20 mouse cellular contexts compared by ENCODE assay signal in genomic region chr12:72748341-72748740, GRCm38 (mm10). TPM values are rescaled to one million over a fixed set of nuclear protein-coding genes. Genes with fewer than 3 reads are reported as not detected.
A peak's percentile ranks its signal among the peaks of the same experiment; 100 is the strongest.
DNase-seq lines count a peak whose midpoint lies in the region; ATAC-seq and TF ChIP-seq lines count a peak whose summit lies in the region.
"Had no signal": no experiment of that assay in that cellular context is flagged by ENCODE, and none has a peak within 500 bp of the region (broad histone marks: within the 10 kb centered on the region; RNA-seq: fewer than 3 reads in every experiment).

No protein-coding gene starts in this region.

- H3K4me1 ChIP-seq in cerebellum, adult 2 months (ENCODE audit: control insufficient read depth, insufficient read depth, low read length): no peaks in the 10 kb centered on the region
- H3K4me1 ChIP-seq: embryonic facial prominence, embryonic 12.5 days; hindbrain, embryonic 13.5 days had no signal

- ATAC-seq in CD4-positive, CD25-positive, alpha-beta regulatory T cell, adult 4 months: peak; percentile 29
- ATAC-seq in common myeloid progenitor, adult 5-6 weeks (replicated peaks; ENCODE audit: low read depth, poor library complexity, severe bottlenecking): peak; percentile 47
- ATAC-seq: forebrain, embryonic 16.5 days; hindbrain, postnatal 0 days; Patski had no signal

- 78% methylated on average over 4 of the region's 4 CpGs for WGBS in cerebellum, adult 2 months

- TF ChIP-seq CTCF in cerebellum, adult 2 months (IDR thresholded peaks at IDR 0.05; ENCODE audit: borderline replicate concordance, insufficient read depth, low read depth, low read length): no peak

- H3K27ac ChIP-seq in cerebellum, adult 2 months (ENCODE audit: insufficient read depth, low read length): no peak overlapping the region
- H3K27ac ChIP-seq: embryonic facial prominence, embryonic 12.5 days; forebrain, embryonic 12.5 days; heart, adult 2 months; heart, embryonic 15.5 days; hindbrain, embryonic 13.5 days; hindbrain, postnatal 0 days had no signal

- peak; percentile 77 for DNase-seq in 416B (ENCODE audit: low read depth)
- no peak for DNase-seq in kidney, postnatal 25 days
- no peak for DNase-seq in cerebellum, postnatal 25 days
- DNase-seq in urinary bladder, postnatal 14 days (ENCODE audit: low spot score): no peak
- no peak for DNase-seq in cerebellum, adult 2 months
- DNase-seq: cerebellum, adult 11-12 months; cerebellum, adult 9-11 months; gastrocnemius, postnatal 10 days; heart, adult 2 months; heart, postnatal 14 days; kidney, adult 11 months had no signal

- H3K4me3 ChIP-seq in cerebellum, adult 2 months (replicated peaks; ENCODE audit: insufficient read depth, low read depth, low read length): no peak overlapping the region
- H3K4me3 ChIP-seq: embryonic facial prominence, embryonic 12.5 days; forebrain, embryonic 12.5 days; heart, adult 2 months; heart, embryonic 15.5 days; hindbrain, embryonic 13.5 days had no signal

- no peak for TF ChIP-seq POLR2A in cerebellum, adult 2 months (IDR thresholded peaks at IDR 0.05; ENCODE audit: borderline replicate concordance, insufficient read depth, low read length)

- H3K27me3 ChIP-seq in cerebellum, adult 2 months (ENCODE audit: control insufficient read depth, insufficient read depth, low read length): no peaks in the 10 kb centered on the region
- H3K27me3 ChIP-seq: embryonic facial prominence, embryonic 12.5 days; forebrain, embryonic 12.5 days; heart, embryonic 15.5 days; hindbrain, embryonic 13.5 days; Patski had no signal

RNA-seq across cellular contexts. Expression of gene Ppm1a, which starts 8.9 kb away (rescaled TPM):
- 10 to 100 TPM; 25.1 to 38.1 TPM for polyA plus RNA-seq in CD4-positive, CD25-positive, alpha-beta regulatory T cell, adult 4 months (2017; shearing (Covaris generic))
- 99.2 and 105 TPM in 2 replicates for total RNA-seq in common myeloid progenitor, adult 5-6 weeks (2017)
- 168 and 184 TPM in 2 replicates for polyA plus RNA-seq in cerebellum, adult 2 months (2012; rRNA removed)
